8 mouse cellular contexts compared by ENCODE assay signal in genomic region chr3:79196708-79197437, GRCm38 (mm10).
DNase-seq lines count a peak whose midpoint lies in the region; ATAC-seq lines count a peak whose summit lies in the region.

No protein-coding gene starts in this region.

- ATAC-seq in heart, embryonic 16.5 days (replicated peaks; ENCODE audit: extremely low read depth, insufficient read depth, low FRiP score), result peak; percentile 55; the same call in 1 of the 2 replicates
- peak; percentile 66; the same call in 1 of the 2 replicates for ATAC-seq in midbrain, embryonic 14.5 days (ENCODE audit: low FRiP score, low TSS enrichment)

- peaks cover 36% of the 10 kb centered on the region for H3K4me1 ChIP-seq in heart, embryonic 16.5 days (ENCODE audit: control insufficient read depth, insufficient read depth, low read length)
- H3K4me1 ChIP-seq in midbrain, embryonic 14.5 days (ENCODE audit: control insufficient read depth, insufficient read depth, low read length), result 0 out of 2 replicates have a peak, but pooled peaks cover 7% of the 10 kb centered on the region

- H3K4me3 ChIP-seq in heart, embryonic 16.5 days (ENCODE audit: low read length), result 0 out of 2 replicates have a peak overlapping the region, but pooled peaks have one; percentile 10
- no peak overlapping the region for H3K4me3 ChIP-seq in midbrain, embryonic 14.5 days (replicated peaks; ENCODE audit: low read depth, low read length)

- H3K9ac ChIP-seq in heart, embryonic 16.5 days (ENCODE audit: low read length), result peak overlapping the region; percentile 54
- no peak overlapping the region for H3K9ac ChIP-seq in midbrain, embryonic 14.5 days (replicated peaks; ENCODE audit: low read length)

- intact Hi-C loops in left cerebral cortex, postnatal 14 days (cut with DNase I), result loop anchor here (2.0 to 10.0 kb wide), 2 partner anchors 102 to 238 kb away; no protein-coding TSS in a partner anchor

- H3K36me3 ChIP-seq in heart, embryonic 16.5 days (ENCODE audit: control insufficient read depth, insufficient read depth), result no peaks in the 10 kb centered on the region
- H3K36me3 ChIP-seq in midbrain, embryonic 14.5 days (ENCODE audit: control insufficient read depth, insufficient read depth, low read length), result no peaks in the 10 kb centered on the region

- WGBS in heart, embryonic 16.5 days, result 45% methylated on average over 6 of the region's 6 CpGs
- 60% methylated on average over 6 of the region's 6 CpGs for whole genome bisulfite sequencing in midbrain, embryonic 14.5 days

- no peak overlapping the region for H3K27ac ChIP-seq in heart, embryonic 16.5 days (ENCODE audit: low read length)
- no peak overlapping the region for H3K27ac ChIP-seq in midbrain, embryonic 14.5 days (replicated peaks; ENCODE audit: low read depth, low read length)

- DNase-seq in gastrocnemius, adult 18-20 months (ENCODE audit: low spot score), result peak; percentile 80
- no peak for DNase-seq in gastrocnemius, adult 8-10 months (ENCODE audit: low spot score in 2 of 2)
- peak; percentile 71 for DNase-seq in ES-CJ7 (ENCODE audit: low read depth, low spot score)
- DNase-seq in cerebellum, adult 9-11 months, result peak; percentile 64
- peak; percentile 74 to 83 for DNase-seq in left cerebral cortex, postnatal 14 days (ENCODE audit: low spot score in 2 of 2)
- peak; percentile 90 for DNase-seq in midbrain, embryonic 14.5 days
- peak; percentile 64 for DNase-seq in thymus, postnatal 14 days

- no peaks in the 10 kb centered on the region for H3K27me3 ChIP-seq in heart, embryonic 16.5 days (ENCODE audit: control insufficient read depth, insufficient read depth, low read length)
- no peaks in the 10 kb centered on the region for H3K27me3 ChIP-seq in midbrain, embryonic 14.5 days (ENCODE audit: control insufficient read depth, insufficient read depth, low read length)

- H3K9me3 ChIP-seq in heart, embryonic 16.5 days (replicated peaks; ENCODE audit: control insufficient read depth, low read length), result no peaks in the 10 kb centered on the region
- no peaks in the 10 kb centered on the region for H3K9me3 ChIP-seq in midbrain, embryonic 14.5 days (ENCODE audit: control insufficient read depth, low read length)

- H3K4me2 ChIP-seq in heart, embryonic 16.5 days (ENCODE audit: low read depth, low read length), result peak overlapping the region; percentile 49
- no peak overlapping the region for H3K4me2 ChIP-seq in midbrain, embryonic 14.5 days (ENCODE audit: low read length)

Comparison
In these comparisons a context has a peak if more than half of its experiments do, and no peak if none do; other contexts are left out.
1. DNase-seq: peak in gastrocnemius, adult 18-20 months (single experiment), ES-CJ7 (single experiment), cerebellum, adult 9-11 months (single experiment), left cerebral cortex, postnatal 14 days (2 of 2), midbrain, embryonic 14.5 days (single experiment) and thymus, postnatal 14 days (single experiment); none in gastrocnemius, adult 8-10 months (0 of 2).